Mouse (Mus musculus) adrenal gland, adult (tissue): ENCODE measurements around the gene Pgrmc1.
A peak's percentile ranks its signal among the peaks of the same experiment; 100 is the strongest.

Experiments
- DNase-seq, 2 experiments: peaks; one replicate each; pipeline ENCODE4 v3.0.0; 2022 to 2023; ENCODE audit warnings: low spot score in 1 of 2; ENCODE audit not compliant: inconsistent age in 2 of 2

The Pgrmc1 gene

GRCm38 (mm10) chrX:36602926-36603325 is 4.9 kb downstream of the Pgrmc1 start:
- no peak for DNase-seq

DNA sequence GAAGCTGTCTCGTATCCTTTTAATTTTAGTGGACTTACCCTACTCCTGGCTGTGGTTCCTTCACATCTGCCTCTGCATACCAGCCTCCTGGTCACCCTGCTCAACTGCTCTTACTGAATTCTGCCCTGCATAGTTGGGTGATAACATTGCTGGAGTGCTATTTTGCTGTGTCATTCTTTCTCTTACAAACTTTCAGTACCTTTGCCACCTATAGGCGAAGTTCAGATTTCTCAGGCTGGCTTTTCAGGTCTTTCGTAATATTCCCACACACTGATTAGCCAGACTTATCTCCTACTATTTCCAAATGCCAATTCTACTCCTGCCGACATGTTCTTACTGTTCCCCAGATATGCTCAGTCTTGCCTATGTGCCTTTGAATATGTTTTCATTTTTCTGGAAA is 6.0 kb downstream of the Pgrmc1 start:
- no peak for DNase-seq

DNA sequence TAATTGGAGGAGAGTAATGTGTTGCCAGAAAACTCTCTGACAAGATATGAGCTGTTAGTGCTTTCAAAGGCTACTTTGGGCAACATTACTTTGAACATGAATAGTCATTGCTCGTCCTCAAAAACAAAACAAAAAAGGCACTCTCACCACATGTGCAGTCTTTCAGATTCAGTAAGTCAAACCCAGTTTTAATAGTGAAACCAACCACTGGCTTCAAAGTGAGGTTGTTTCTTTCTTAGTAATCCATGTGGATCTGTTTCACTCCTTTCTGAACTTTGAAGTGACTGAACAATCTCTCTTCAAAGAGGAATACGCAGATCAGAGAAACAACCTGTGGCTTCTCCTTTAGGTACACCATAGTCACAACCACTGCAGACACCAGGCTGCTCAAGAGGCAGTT is 11.1 kb downstream of the Pgrmc1 start:
- no peak for DNase-seq

GRCm38 (mm10) chrX:36628102-36628501 is 30.1 kb downstream of the Pgrmc1 start:
- no peak for DNase-seq

GRCm38 (mm10) chrX:36630771-36631170 is 32.8 kb downstream of the Pgrmc1 start:
- DNase-seq, result no peak

DNA sequence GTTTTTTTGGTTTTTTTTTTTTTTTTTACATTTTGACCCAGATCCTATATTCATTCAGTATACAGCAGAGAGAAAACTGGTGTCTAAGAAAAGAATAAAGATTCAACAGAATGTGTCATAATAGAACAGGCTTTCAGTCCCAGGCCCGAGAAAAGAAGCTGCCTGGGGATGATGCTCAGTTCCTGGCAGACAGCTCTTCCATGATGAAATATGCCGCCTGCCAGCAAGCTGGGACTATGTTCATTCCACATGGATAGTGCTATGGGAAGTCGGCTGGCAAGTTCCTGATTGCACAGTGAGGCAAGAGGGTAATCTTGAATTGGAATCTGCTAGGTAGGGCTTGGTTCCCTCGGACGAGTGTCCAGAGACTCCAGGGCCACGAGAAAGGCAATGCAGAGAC is 42.0 kb downstream of the Pgrmc1 start:
- peak in 1 of 2 experiments; percentile 4 for DNase-seq

GRCm38 (mm10) chrX:36644657-36645551 is 46.9 kb downstream of the Pgrmc1 start, which contains the start of gene Akap17b:
Gene Akap17b, minus strand, starts transcription at chrX:36645395.
- peak; percentile 88 to 95 for DNase-seq
